Mouse (Mus musculus) adrenal gland, adult 2 months (tissue): ENCODE data around the gene Tbc1d20. TPM values are rescaled to one million over a fixed set of nuclear protein-coding genes. Genes with fewer than 3 reads are reported as not detected.
A peak's percentile ranks its signal among the peaks of the same experiment; 100 is the strongest.
"Not testable (repeated sequence)": the region's sequence is repeated elsewhere in the genome, so short reads cannot be mapped to it uniquely, and the experiment has no call there.

Source experiments
- DNase-seq: peaks from one replicate; pipeline ENCODE4 v3.0.0; 2021
- polyA plus RNA-seq: library from polyadenylated mRNA; depleted of rRNA; stranded (reverse); fragments of >200 nt; gene quantifications from 2 replicates; pipeline ENCODE4 v1.2.3, GENCODE M21; 2012
- total RNA-seq, 2 experiments: library from RNA; stranded (reverse); gene quantifications; 2 replicates each; pipeline ENCODE4 v1.2.3; 2021

Tbc1d20 gene
- total and polyA plus RNA-seq, 3 experiments: 69.8 to 162 (median 121) TPM

DNA sequence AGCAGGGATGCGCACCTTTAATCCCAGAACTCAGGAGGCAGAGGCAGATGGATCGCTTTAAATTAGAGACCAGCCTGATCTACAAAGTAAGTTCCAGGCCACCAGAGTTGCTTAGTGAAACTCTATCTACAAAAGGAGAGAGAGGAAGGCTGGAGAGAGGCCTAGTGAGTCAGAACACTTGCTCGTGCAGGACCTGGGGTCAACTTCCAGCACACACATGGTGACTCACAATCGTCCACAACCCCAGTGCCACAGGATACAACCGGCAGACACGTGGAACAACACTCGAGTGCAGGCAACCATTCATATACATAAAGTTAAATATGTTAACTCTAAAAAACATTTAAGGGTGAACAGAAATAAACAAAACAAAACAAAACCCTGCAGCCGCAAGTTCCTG lies 33.0 kb downstream of the Tbc1d20 start:
- peak; percentile 75 for DNase-seq

DNA sequence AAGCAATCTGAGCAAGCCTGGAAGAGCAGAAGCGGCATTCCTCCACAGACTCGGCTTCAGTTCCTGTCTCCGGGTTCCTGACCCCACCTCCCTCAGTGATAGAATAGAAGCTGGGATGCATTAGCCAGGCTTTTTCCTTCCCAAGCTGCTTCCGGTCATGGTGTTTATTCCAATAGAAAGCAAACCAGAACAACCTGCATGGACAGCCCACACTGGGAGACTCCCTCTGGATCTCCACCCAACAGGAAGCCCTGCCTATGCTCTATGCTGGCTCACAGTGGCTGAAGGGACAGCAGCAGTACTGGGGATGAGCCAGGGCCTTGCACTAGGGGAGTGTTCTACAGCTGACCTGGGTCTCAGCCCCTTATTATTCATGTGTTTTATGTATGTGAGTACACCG lies 34.4 kb downstream of the Tbc1d20 start:
- DNase-seq: no peak

DNA sequence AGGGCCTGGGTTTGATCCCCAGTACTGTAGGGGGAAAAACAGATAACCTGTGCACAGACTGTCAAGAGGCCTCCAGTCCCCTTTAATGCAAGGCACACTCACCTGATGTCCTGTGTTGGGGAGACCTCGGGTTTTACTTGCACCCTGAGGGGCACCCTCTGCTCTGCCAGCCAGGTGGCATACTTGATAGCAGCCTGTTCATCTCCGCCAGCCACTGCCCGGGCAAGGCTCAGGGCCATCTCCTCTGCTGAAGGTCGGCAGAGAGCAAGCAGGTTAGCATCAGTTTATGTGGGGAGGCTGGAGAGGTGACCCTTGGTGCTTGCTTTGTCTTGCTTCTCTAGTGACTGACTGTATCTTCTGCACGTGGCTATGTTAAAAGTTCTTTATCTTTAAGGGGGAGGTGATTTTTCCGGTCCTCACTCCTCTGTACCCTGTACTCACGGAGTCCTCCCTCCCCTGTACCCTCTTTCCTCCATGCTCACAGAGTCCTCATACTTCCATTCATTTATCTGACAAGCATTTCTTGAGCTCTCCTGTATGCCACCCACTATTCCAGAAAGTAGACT lies 37.3 kb downstream of the Tbc1d20 start:
- DNase-seq: peak; percentile 53

DNA sequence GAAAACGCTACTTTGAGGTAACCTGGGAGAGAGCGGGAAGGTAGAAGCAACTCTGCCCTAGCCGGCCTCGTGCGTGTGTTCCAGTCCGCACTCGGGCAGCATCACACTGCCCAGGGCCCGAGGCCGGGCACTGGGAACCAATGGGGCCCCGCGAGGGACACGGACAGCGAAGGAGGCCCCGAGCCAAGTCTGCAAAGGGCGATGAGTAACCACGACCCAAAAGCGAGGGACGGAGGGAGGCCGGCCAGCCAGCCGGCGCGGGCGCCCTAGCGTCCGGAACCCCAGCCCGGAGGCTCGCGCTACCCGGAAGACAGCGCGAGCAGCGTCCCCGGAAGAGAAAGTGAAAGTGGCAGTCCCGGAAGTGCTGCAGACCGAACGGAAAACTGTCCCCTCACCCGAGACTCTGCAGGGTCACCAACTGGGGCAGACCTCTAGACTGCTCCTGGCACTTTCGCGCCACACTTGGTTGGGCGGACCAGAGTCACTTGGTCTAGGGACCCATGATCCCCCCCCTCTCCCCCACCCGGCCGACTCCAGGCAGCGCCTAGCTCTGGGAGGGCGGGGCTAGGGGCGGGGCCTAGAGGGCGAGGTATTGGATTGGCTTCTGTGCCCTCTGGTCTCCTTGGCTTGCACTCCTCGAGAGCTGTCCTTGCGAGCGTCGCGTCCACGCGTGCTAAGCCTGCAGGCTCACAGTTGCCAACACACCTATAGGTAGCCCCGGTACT lies 38.6 kb downstream of the Tbc1d20 start, which contains the start of gene Rbck1:
Rbck1 (minus strand) TSS at position 553 of the 725 bp plus-strand sequence.
- DNase-seq: peak; percentile 96

DNA sequence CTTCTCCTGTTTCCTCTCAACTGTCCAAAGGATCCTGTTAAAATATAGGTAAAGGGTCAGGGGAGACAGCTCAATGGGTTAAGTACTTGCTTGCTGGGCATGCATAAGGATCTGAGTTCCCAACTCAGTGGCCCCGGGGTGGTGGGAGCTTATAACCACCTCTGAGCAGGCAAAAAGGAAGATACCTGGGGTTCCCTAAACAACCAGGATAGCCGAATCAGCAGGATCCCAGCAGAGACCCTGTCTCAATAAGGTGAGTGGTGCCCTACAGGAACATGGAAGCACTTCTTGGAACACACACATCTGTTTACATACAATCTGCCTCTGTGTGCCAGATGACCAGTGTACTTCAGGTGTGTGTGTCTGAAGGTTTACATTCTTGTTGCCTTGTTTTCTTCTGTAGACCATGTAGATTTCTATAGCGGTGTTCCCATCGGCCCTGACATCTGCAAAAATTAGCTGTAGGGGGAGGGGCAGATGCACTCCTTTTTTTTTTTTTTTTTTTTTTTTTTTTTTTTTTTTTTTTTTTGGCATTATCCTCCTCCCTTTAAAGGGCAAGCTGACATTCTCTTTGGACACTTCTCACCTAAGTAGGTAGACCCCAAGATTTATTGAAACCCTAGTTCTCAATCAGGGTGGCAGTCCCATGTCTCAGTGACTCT lies 39.8 kb downstream of the Tbc1d20 start:
- DNase-seq: no peak

DNA sequence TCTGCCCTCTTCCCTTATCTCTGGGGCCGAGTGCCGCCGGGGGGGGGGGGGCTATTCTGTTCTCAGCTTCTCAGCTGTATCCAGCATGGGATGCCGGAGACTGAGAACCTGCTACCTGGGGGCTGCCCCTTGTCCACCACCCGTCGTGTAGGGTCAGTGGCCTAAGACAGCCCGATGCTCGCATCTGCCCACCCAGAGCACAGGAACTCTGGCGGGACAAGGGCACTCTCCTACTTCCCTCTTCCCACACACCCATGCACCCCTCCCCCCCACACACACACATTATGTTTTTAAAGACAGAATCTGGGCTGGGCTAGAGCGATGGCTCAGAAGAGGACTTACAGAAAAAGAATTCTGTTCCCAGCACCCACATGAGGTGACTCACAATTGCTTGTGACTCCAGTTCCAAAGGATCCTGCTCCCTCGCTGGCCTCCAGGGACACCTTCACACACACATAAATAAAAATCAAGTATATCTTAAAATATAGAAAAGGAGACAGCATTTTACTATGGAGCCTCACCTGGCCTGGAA lies 41.7 kb downstream of the Tbc1d20 start:
- no peak for DNase-seq

DNA sequence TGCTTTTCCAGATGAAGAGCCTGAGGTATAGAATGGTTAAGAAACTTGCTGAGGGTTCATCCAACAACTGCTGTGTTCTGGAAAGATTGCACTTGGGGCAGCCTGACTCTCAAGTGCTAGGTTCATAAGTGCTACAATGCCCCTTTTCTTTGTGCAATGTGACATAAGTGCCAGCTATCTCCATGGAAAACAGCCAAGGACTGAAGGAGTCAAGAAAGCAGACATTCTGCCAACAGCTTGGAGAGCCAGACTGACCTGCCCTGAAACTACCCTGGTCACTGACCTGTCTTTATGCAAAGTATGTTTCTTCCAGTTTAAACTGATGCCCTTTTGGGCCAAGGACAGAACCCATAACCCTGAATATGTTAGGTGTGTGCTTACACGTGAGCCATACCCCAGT lies 43.2 kb downstream of the Tbc1d20 start:
- DNase-seq: no peak

DNA sequence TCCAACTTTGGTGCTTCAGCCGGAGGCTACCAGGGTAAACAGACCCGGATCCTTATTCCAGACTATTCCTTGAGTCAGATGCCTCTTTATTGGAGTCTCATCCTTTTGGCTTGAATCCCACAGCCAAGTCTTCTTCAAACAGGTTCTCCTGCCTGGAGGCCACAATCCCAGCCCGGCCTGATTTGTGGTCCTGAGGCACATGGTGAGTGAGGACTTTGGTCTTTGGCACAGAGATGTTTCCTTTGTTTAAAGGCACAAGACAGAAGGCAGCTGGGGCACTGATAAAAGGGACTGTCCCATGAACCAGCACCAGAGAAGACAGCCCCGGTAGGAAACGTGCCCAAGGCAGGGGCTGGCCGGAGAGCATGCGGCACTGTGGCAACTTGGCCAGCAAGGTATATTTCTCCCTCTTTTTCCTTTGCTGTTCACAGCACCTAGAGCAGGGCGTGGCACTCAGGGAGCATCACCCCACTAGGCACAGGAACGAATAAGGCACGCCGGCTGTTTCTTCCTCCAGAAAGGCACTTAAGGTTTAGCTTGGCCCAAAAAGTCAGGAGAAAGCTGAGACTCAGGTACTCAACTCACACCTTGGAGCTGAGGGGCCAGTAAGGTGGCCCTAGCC lies 44.1 kb downstream of the Tbc1d20 start:
- no peak for DNase-seq

DNA sequence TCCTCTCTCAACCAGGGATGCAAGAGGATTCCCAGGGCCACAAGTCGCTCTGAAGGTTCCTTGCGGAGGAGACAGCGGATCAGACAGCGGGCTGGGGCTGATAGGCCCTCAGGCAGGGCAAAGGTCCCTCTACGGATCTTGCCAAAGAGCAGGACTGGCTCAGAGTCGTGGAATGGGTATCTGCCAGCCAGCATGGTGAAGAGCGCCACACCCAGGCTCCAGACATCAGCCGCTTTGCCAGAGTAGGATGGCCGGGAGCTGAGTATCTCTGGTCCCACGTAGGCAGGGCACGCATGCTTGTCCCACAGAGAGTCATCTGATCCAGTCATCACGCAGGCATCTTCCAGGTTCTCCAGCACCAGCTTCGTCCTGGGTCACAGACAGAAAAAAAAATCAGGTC lies 44.7 kb downstream of the Tbc1d20 start:
- no peak for DNase-seq

DNA sequence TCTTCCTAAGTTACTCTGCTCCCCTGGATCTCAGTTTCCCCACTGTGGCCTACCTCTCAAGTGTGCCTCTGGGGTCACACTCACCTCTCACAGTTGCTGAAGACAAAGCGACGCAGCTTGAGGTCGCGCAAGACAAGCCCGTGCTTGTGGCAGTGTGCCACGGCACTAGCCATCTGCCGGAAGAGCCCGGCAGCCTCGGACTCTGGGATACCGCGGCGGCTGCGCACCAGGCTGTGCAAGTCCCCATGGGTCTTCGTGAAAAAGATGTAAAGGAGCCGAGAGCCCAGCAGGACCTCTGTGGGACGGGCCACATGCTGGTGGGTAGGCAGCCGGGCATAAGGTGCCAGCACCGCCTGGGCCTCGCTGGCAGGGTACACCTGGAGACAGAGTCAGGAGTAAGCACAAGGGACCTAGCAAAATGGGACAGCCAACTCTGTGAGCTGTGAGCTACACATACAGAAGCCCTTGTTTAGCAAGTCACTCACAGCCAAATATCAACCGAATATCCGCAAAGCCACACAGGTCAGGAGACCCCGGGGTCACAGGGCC lies 46.1 kb downstream of the Tbc1d20 start:
- DNase-seq: no peak

DNA sequence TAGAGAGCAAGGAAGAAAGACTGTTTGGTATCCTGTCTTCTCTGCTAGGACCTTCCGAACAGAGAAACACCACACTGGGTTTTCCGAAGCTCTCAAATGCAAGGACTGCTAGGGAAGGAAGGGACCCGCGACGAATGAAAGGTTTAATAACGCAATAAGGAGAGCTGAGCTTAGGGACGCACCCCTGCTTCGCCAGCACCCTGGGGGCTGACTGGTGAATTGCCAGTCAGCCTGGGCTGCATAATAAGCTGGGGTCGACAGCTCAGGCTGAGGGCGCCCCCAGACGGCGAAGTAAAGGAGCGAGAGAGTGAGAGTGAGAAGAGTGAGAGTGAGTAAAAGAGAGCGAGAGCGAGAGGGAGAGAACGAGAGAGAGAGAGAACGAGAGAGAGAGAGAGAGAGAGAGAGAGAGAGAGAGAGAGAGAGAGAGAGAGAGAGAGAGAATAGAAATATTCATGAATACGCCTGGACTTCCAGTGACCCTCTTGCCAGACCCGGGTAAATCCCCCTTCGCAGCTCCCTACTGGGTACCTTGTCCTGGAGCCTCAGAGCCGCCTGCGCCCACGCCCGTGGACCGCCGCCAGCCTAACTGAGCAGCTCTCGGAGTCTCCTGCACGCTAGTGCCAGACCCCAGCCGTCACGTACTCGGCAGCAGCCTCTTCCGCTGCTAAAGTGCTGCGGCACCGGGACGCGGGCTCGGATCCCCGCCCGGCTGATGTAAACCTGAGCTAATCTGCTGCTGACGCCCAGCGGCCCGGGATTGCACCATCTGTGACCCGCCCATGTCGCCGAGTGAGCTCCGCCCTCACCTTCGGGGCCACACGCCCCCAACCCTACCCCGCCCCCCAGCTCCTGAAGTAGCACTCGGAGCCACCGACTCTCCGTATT lies 49.9 kb downstream of the Tbc1d20 start, which contains the start of gene Trib3:
Trib3 (minus strand) TSS at position 704 of the 885 bp plus-strand sequence.
- peak; percentile 89 for DNase-seq

DNA sequence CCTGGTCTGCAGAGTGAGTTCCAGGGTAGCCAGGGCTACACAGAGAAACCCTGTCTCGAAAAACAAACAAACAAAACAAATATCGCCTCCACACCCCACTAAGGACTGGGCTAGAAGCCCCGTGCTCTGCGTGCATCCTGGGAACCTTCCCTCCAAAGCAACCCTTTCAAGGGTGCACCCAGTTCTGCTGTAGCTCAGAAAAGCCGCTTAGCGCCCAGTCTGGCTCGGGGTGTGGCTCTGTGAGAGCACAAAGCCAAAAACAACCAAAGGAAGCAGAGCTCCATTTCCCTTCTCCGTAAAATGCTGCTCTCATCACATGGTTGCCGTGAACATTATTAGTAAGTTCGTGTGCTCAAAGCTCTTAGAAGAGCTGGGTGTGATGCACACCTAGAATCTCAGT lies 50.7 kb downstream of the Tbc1d20 start:
- no peak for DNase-seq

DNA sequence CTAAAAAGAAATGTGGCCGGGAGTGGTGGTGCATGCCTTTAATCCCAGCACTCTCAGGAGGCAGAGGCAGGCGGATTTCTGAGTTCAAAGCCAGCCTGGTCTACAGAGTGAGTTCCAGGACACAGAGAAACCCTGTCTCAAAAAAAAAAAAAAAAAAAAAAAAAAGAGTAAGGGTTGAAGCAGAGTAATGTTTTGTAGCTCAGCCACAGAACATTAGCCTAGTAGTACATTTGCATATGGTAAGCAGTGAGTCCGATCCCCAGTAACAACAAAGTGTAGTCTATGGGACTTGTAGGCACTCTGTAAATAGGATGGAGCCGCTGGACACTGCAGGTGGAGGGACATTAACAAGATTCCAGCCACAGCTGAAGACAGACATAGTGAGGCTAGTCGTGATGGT lies 51.3 kb downstream of the Tbc1d20 start:
- no peak for DNase-seq

DNA sequence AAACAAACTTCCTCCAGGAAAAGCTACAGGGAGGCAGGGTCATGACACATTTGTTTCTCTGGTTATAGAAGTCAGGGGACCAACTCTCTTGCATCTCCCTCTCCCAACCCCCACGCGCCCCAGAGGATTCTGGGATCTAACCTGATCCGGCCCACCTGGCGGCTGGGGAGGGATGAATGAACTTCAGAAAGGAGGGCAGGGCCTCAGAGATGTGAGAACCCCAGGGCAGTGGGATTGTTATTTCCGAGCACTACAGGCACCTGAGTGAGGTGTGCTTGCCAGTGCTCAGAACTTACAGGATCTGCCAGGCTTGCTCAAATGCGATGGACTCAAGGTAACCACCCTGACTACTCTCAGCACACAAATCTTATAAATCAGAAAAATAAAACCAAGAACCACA lies 51.8 kb downstream of the Tbc1d20 start:
- DNase-seq: peak; percentile 3

DNA sequence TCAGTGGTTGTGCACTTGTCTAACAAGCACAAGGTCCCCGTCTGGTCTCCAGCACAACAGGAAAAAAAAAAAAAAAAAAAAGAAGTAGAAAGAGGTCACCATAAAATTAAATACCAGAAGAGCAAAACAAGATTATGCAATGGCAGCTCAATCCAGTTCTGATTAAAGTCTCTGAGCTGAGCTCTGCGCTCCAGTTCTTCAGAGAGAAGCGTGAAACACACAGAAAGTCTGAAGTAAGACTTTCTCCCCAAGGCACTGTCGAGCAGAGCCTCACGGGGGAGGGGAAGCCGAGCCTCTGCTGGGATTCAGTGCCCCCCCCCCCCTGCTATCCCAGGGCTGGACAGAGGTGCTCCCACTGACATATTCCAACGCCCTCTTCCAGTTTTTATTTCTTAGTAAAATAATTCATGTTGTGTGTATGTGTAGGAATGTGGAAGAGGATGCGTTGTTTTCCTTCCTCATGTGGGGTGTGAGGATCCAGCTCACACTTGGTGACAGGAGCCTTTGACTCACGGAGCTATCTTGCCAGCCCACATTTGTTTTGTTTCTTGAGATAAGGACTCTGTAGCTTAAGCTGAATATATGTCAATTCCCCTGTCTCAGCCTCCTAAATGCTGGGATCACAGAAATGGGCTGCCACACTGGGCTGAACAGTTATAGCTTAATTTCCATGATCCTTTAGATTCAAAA lies 53.3 kb downstream of the Tbc1d20 start:
- no peak for DNase-seq

DNA sequence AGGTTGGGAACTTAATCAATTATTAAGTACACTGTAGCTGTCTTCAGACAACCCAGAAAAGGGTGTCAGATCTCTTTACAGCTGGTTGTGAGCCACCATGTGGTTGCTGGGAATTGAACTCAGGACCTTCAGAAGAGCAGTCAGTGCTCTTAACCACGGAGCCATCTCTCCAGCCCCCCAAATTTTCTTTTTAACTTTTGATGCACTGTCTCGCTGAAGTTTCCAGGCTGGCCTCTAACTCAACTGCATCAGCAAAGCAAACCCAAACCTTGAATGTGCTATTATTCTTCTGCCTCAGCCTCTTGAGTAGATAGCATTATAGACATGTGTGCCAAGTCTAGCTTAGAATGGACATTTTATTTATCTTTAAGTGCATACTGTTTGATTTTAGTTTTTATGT lies 54.1 kb downstream of the Tbc1d20 start:
- DNase-seq: no peak

DNA sequence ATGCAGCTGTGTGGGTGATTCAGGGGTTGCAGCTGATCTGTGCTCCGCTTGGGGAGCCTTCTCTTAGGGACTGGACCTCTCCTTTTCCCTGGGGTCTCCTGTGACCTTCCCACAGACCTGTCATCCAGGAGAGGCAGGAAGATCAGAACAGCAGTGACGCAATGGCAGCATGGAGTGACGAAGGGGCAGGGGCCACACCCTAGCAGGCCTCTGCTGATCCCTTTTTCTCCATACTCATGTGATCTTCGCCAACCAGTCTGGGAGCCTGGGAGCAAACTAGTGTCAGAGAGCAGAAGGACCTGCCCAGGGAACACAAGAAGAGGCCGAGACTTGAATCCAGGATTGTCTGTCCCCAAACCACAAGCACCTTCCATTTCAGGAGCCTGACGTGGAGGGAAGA lies 55.6 kb downstream of the Tbc1d20 start:
- DNase-seq: no peak

DNA sequence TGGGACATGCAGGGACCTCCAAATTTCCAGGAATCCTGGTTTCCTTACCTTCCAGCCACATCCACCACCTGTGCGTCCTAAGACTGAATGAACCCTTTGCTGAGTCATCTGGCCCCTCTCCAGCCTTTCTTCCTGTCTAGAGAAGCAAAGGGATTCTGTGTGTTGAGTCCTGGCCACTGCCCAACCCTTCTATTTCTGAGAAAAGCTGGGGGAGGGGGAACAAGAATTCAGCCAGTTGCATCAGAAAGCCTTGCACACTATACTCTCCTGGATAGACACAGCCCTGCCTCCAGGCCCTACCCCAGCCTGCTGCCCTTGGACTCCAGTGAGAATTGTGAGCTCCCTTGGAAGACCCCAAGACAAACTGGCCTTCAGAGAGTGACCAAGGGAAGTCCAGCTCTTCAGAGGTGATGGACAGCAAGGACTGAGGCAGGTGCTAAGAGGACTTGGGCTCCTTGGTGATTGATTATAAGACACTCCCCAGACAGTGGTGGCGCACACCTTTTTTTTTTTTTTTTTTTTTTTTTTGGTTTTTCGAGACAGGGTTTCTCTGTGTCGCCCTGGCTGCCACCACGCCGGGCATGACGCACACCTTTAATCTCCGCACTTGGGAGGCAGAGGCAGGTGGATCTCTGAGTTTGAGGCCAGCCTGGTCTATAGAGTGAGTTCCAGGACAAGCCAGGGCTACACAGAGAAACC lies 56.4 kb downstream of the Tbc1d20 start:
- DNase-seq: peak; percentile 84

DNA sequence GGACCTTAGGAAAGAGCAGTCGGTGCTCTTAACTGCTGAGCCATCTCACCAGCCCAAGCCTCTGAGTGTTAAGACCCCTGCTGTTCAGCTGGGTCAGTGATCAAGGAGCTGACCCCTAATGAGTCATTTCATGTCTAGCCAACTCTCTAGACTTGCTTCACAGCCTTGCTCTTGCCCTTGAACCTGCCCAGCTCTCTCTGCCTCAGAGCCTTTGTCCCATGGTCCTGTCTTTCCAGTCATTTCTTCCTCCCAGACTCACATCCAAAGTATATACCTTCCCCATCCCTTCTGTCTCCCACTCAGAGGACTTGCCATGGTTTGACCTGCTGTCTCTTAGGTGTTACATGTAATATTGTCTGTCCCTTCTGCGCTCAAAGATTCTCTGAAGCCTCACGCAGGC lies 63.6 kb downstream of the Tbc1d20 start:
- peak; percentile 51 for DNase-seq

DNA sequence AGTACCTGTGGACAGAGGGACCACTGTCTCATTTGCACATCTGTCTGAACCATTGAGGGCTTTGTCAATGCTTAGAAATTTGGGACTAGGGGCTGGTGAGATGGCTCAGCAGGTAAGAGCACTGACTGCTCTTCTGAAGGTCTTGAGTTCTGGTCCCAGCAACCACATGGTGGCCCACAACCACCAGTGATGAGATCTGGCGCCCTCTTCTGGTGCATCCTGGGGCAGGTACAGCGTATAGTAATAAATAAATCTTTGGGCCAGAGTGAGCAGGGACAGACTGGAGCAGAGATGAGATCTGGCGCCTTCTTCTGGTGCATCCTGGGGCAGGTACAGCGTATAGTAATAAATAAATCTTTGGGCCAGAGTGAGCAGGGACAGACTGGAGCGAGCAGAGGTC lies 65.3 kb downstream of the Tbc1d20 start:
- DNase-seq: not testable (repeated sequence)
